Mouse (Mus musculus) forebrain, postnatal 0 days (tissue): ENCODE measurements around the gene Pnkd. TPM values are rescaled to one million over a fixed set of nuclear protein-coding genes. Genes with fewer than 3 reads are reported as not detected.

ENCODE experiments used
- ATAC-seq: fragments of 200-750 bp; cut with Nextera tagmentation; 2 replicates; pipeline ENCODE4 v1.8.0; 2017; ENCODE audit warnings: mild to moderate bottlenecking, moderate library complexity
- DNase-seq: peaks from one replicate; pipeline ENCODE4 v3.0.0-alpha.2; 2015
- H3K27ac ChIP-seq: fragments of 300-500 bp; sonication (generic); 2 replicates; pipeline ENCODE4 v1.5.1; 2014; ENCODE audit warnings: low read depth, mild to moderate bottlenecking, antibody characterized with exemption, low read length, moderate library complexity, mixed read lengths
- H3K27me3 ChIP-seq: fragments of 300-500 bp; sonication (generic); 2 replicates; pipeline ENCODE4 v1.6.1; 2014; ENCODE audit warnings: mild to moderate bottlenecking, low read length, mixed read lengths; ENCODE audit not compliant: insufficient read depth
- H3K36me3 ChIP-seq: fragments of 300-500 bp; sonication (generic); 2 replicates; pipeline ENCODE4 v1.6.1; 2014; ENCODE audit warnings: mild to moderate bottlenecking, moderate library complexity; ENCODE audit not compliant: insufficient read depth
- H3K4me1 ChIP-seq: fragments of 300-500 bp; sonication (generic); 2 replicates; pipeline ENCODE4 v1.6.1; 2014; ENCODE audit warnings: antibody characterized with exemption; ENCODE audit not compliant: insufficient read depth
- H3K4me2 ChIP-seq: fragments of 300-500 bp; sonication (generic); 2 replicates; pipeline ENCODE4 v1.6.1; 2014; ENCODE audit warnings: low read depth, mild to moderate bottlenecking, moderate library complexity
- H3K4me3 ChIP-seq: fragments of 300-500 bp; sonication (generic); 2 replicates; pipeline ENCODE4 v1.5.1; 2014; ENCODE audit warnings: low read depth, low read length, mixed read lengths
- H3K9ac ChIP-seq: fragments of 300-500 bp; sonication (generic); 2 replicates; pipeline ENCODE4 v1.6.1; 2014; ENCODE audit warnings: mild to moderate bottlenecking
- H3K9me3 ChIP-seq: fragments of 300-500 bp; sonication (generic); 2 replicates; pipeline ENCODE4 v1.6.1; 2016; ENCODE audit warnings: low read length
- CTCF ChIP-seq: sonication (generic); IDR thresholded peaks from 2 replicates; pipeline ENCODE4 v1.5.1; 2016; ENCODE audit warnings: antibody characterized with exemption, control low read depth, low read depth
- WGBS: fragments of 180-500 bp; shearing (Covaris S2); extraction: QIAGEN DNeasy Blood & Tissue Kit; methylation state at CpG from one replicate; pipeline ENCODE4 v1.1.7; 2014; 5-methylcytosine and 5-hydroxymethylcytosine counted together
- microRNA counts: library from miRNA; unstranded; fragments of <30 nt; microRNA quantifications from one replicate; lab custom pipeline; 2015
- microRNA-seq, 2 experiments: library from miRNA; unstranded; fragments of <30 nt; microRNA quantifications; one replicate each; pipeline ENCODE4; 2016
- polyA plus RNA-seq: library from polyadenylated mRNA; unstranded; fragments of >200 nt; fragmentation: Nextera tagmentation; extraction: Ambion mirVana; gene quantifications from 2 replicates; pipeline ENCODE4 v1.2.1, GENCODE M21; 2015
- total RNA-seq: library from RNA; depleted of rRNA; stranded (reverse); fragments of >200 nt; gene quantifications from 2 replicates; pipeline ENCODE4 v1.2.3, GENCODE M21; 2014; rRNA removed

The Pnkd gene
- total and polyA plus RNA-seq, 2 experiments from 2014 or later = 64.5 to 112 TPM

GRCm38 (mm10) chr1:74401015-74401702, 116.4 kb downstream of the Pnkd start:
- no peak for ATAC-seq
- H3K9ac ChIP-seq = no peak overlapping the region
- 62% methylated on average over 16 of the region's 16 CpGs for WGBS

More at GRCm38 (mm10) chr1:74401015-74401702, 116.4 kb downstream of the Pnkd start:
- Histone ChIP-seq H3K4me3 (no peak overlapping the region), H3K27ac (no peak overlapping the region), H3K27me3 (no peaks in the 10 kb centered on the region), H3K9me3 (no peaks in the 10 kb centered on the region), H3K4me2 (no peak overlapping the region), H3K36me3 (no peaks in the 10 kb centered on the region), H3K4me1 (no peaks in the 10 kb centered on the region)
- no peak for DNase-seq
- no peak for TF ChIP-seq CTCF

MicroRNAs encoded within 50 kb of the gene (microRNA counts, 519-probe panel; counts per million panel counts)
- microRNA mmu-miR-26b (lab: Ali Mortazavi, UCI) = 4,882 counts per million, percentile 65 among the panel's probes with 10 or more counts

Small RNAs within 50 kb of the gene (microRNA-seq; reads per million reads assigned to microRNA genes)
- 11,478 to 14,371 reads per million in 2 experiments for gene Mir26b

Other genes with a start within 250 kb of the Pnkd start
- 10.2 and 21.8 TPM in 2 replicates for gene Tns1, start 160.5 kb upstream of the Pnkd start, total RNA-seq
- gene Tns1, start 160.5 kb upstream of the Pnkd start, polyA plus RNA-seq = 6.0 and 7.0 TPM in 2 replicates
- gene Rufy4, start 159.4 kb upstream of the Pnkd start, total RNA-seq = 0.15 TPM in 1 of 2 replicates, not detected in the other
- gene Rufy4, start 159.4 kb upstream of the Pnkd start, polyA plus RNA-seq = 0.08 and 0.13 TPM in 2 replicates
- gene Cxcr2, start 130.9 kb upstream of the Pnkd start, total RNA-seq = 0.48 TPM in 1 of 2 replicates, not detected in the other
- 0.05 TPM in 1 of 2 replicates, not detected in the other for gene Cxcr2, start 130.9 kb upstream of the Pnkd start, polyA plus RNA-seq
- gene Cxcr1, start 90.3 kb upstream of the Pnkd start, total RNA-seq = not detected in 2 replicates
- gene Cxcr1, start 90.3 kb upstream of the Pnkd start, polyA plus RNA-seq = not detected in 2 replicates
- gene Arpc2, start 48.8 kb upstream of the Pnkd start, total RNA-seq = 241 and 268 TPM in 2 replicates
- gene Arpc2, start 48.8 kb upstream of the Pnkd start, polyA plus RNA-seq = 541 and 596 TPM in 2 replicates
- gene Gpbar1, start 6.4 kb upstream of the Pnkd start, total RNA-seq = not detected in 2 replicates
- 0.21 TPM in 1 of 2 replicates, not detected in the other for gene Gpbar1, start 6.4 kb upstream of the Pnkd start, polyA plus RNA-seq
- 160 and 179 TPM in 2 replicates for gene Aamp, start 192 bp upstream of the Pnkd start, total RNA-seq
- gene Aamp, start 192 bp upstream of the Pnkd start, polyA plus RNA-seq = 211 and 215 TPM in 2 replicates
- 5.8 and 7.9 TPM in 2 replicates for gene Tmbim1, start 20.7 kb downstream of the Pnkd start, total RNA-seq
- gene Tmbim1, start 20.7 kb downstream of the Pnkd start, polyA plus RNA-seq = 6.1 and 7.9 TPM in 2 replicates
- 2.1 and 2.7 TPM in 2 replicates for gene Catip, start 77.2 kb downstream of the Pnkd start, total RNA-seq
- 0.63 and 1.6 TPM in 2 replicates for gene Catip, start 77.2 kb downstream of the Pnkd start, polyA plus RNA-seq
- 3.7 and 10.7 TPM in 2 replicates for gene Slc11a1, start 90.3 kb downstream of the Pnkd start, total RNA-seq
- gene Slc11a1, start 90.3 kb downstream of the Pnkd start, polyA plus RNA-seq = 1.8 and 3.3 TPM in 2 replicates
- 18.2 and 24.7 TPM in 2 replicates for gene Ctdsp1, start 106.6 kb downstream of the Pnkd start, total RNA-seq
- gene Ctdsp1, start 106.6 kb downstream of the Pnkd start, polyA plus RNA-seq = 10.7 and 10.8 TPM in 2 replicates
- 0.71 and 0.77 TPM in 2 replicates for gene Vil1, start 124.4 kb downstream of the Pnkd start, total RNA-seq
- gene Vil1, start 124.4 kb downstream of the Pnkd start, polyA plus RNA-seq = 0.15 and 0.27 TPM in 2 replicates
- 32.2 and 39.1 TPM in 2 replicates for gene Cnot9, start 221.1 kb downstream of the Pnkd start, total RNA-seq
- gene Cnot9, start 221.1 kb downstream of the Pnkd start, polyA plus RNA-seq = 49.0 and 52.3 TPM in 2 replicates